Mouse (Mus musculus) left cerebral cortex, adult 9 months (tissue): Measurements from ENCODE around the gene Flnc.
A peak's percentile ranks its signal among the peaks of the same experiment; 100 is the strongest.
"Not testable (repeated sequence)": the region's sequence is repeated elsewhere in the genome, so short reads cannot be mapped to it uniquely, and the experiment has no call there.

Source experiments
- DNase-seq, 2 experiments: peaks; one replicate each; pipeline ENCODE4 v3.0.0; 2022; ENCODE audit warnings: low spot score in 2 of 2

Flnc gene

GRCm38 (mm10) chr6:29433038-29433803, at the start of gene Flnc:
Flnc (plus strand) TSS chr6:29433256.
- DNase-seq = no peak

GRCm38 (mm10) chr6:29388052-29388518, 45.0 kb upstream of the Flnc start, which contains the start of gene Opn1sw:
Opn1sw (minus strand) TSS chr6:29388468.
- no peak for DNase-seq

- peak in 1 of 2 experiments; percentile 82 for DNase-seq
Observed at GRCm38 (mm10) chr6:29388606-29389080, 44.4 kb upstream of the Flnc start.

GRCm38 (mm10) chr6:29389425-29389824, 43.6 kb upstream of the Flnc start:
- no peak for DNase-seq

- not testable (repeated sequence) for DNase-seq
Observed at GRCm38 (mm10) chr6:29390500-29390899, 42.6 kb upstream of the Flnc start.

GRCm38 (mm10) chr6:29391241-29391640, 41.8 kb upstream of the Flnc start:
- not testable (repeated sequence) for DNase-seq

- no peak for DNase-seq
Observed at GRCm38 (mm10) chr6:29391802-29392201, 41.3 kb upstream of the Flnc start.

- no peak for DNase-seq
Observed at GRCm38 (mm10) chr6:29394286-29394685, 38.8 kb upstream of the Flnc start.

GRCm38 (mm10) chr6:29395910-29396713, 36.9 kb upstream of the Flnc start, which contains the start of gene Ccdc136:
Ccdc136 (plus strand) TSS chr6:29396309.
- peak; percentile 38 to 81 for DNase-seq

GRCm38 (mm10) chr6:29396714-29397540, 36.1 kb upstream of the Flnc start:
- no peak for DNase-seq

- DNase-seq = peak in 1 of 2 experiments; percentile 56
Observed at GRCm38 (mm10) chr6:29397575-29397974, 35.5 kb upstream of the Flnc start.

GRCm38 (mm10) chr6:29399851-29400250, 33.2 kb upstream of the Flnc start:
- no peak for DNase-seq

- no peak for DNase-seq
Observed at GRCm38 (mm10) chr6:29402693-29403342, 30.2 kb upstream of the Flnc start.

GRCm38 (mm10) chr6:29406412-29406811, 26.6 kb upstream of the Flnc start:
- peak in 1 of 2 experiments; percentile 22 for DNase-seq

- no peak for DNase-seq
Observed at GRCm38 (mm10) chr6:29415446-29415845, 17.6 kb upstream of the Flnc start.

- DNase-seq = no peak
Observed at GRCm38 (mm10) chr6:29420596-29420995, 12.5 kb upstream of the Flnc start.

GRCm38 (mm10) chr6:29425118-29425517, 7.9 kb upstream of the Flnc start:
- DNase-seq = no peak

- DNase-seq = no peak
Observed at GRCm38 (mm10) chr6:29426331-29426730, 6.7 kb upstream of the Flnc start.

- DNase-seq = no peak
Observed at GRCm38 (mm10) chr6:29428171-29428570, 4.9 kb upstream of the Flnc start.

GRCm38 (mm10) chr6:29430681-29431420, 2.2 kb upstream of the Flnc start:
- no peak for DNase-seq
